Mouse (Mus musculus) midbrain, embryonic 15.5 days (tissue): Measurements from ENCODE around the gene Pla2g4d. TPM values are rescaled to one million over a fixed set of nuclear protein-coding genes. Genes with fewer than 3 reads are reported as not detected.

Experiments
- ATAC-seq: fragments of 200-750 bp; cut with Nextera tagmentation; replicated peaks from 2 replicates; pipeline ENCODE4 v1.8.0; 2017; ENCODE audit warnings: moderate TSS enrichment
- H3K27ac ChIP-seq: fragments of 300-500 bp; sonication (generic); 2 replicates; pipeline ENCODE4 v1.5.1; 2015; ENCODE audit warnings: mild to moderate bottlenecking, inconsistent platforms
- H3K27me3 ChIP-seq: fragments of 300-500 bp; sonication (generic); replicated peaks from 2 replicates; pipeline ENCODE4 v1.6.1; 2015; ENCODE audit warnings: inconsistent platforms
- H3K36me3 ChIP-seq: fragments of 300-500 bp; sonication (generic); replicated peaks from 2 replicates; pipeline ENCODE4 v1.6.1; 2015; ENCODE audit warnings: inconsistent platforms
- H3K4me1 ChIP-seq: fragments of 300-500 bp; sonication (generic); 2 replicates; pipeline ENCODE4 v1.6.1; 2015; ENCODE audit warnings: inconsistent platforms
- H3K4me2 ChIP-seq: fragments of 300-500 bp; sonication (generic); 2 replicates; pipeline ENCODE4 v1.6.1; 2015; ENCODE audit warnings: inconsistent platforms, mild to moderate bottlenecking, moderate library complexity
- H3K4me3 ChIP-seq: fragments of 300-500 bp; sonication (generic); 2 replicates; pipeline ENCODE4 v1.5.1; 2015; ENCODE audit warnings: mild to moderate bottlenecking, inconsistent platforms
- H3K9ac ChIP-seq: fragments of 300-500 bp; sonication (generic); 2 replicates; pipeline ENCODE4 v1.6.1; 2015; ENCODE audit warnings: mild to moderate bottlenecking, inconsistent platforms
- H3K9me3 ChIP-seq: fragments of 300-500 bp; sonication (generic); 2 replicates; pipeline ENCODE4 v1.6.1; 2016; ENCODE audit warnings: inconsistent platforms
- WGBS: fragments of 180-500 bp; shearing (Covaris S2); methylation state at CpG from one replicate; pipeline ENCODE4 v1.1.7; 2015; ENCODE audit warnings: mixed read lengths; 5-methylcytosine and 5-hydroxymethylcytosine counted together
- polyA plus RNA-seq: library from polyadenylated mRNA; unstranded; fragments of >200 nt; fragmentation: Nextera tagmentation; extraction: Ambion mirVana; gene quantifications from 2 replicates; pipeline ENCODE4 v1.2.1, GENCODE M21; 2015

The Pla2g4d gene
- polyA plus RNA-seq, 1 experiment from 2014 or later: 0.13 TPM

DNA sequence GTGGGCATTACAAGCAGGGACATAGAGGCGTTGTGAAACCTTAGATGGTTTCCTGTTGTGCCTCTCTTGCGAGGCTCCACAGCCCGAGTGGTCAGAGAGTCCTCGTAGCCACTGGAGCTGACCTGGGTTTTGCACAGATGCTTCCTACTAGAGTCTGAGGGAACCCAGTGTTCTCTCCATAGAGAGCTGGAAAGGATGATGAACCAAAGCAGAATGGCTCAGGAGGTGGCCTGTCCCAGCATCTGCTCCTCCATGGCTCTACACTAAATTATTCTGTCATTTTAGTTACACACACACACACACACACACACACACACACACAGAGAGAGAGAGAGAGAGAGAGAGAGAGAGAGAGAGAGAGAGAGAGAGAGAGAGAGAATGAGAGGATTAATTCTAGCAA is 3.4 kb downstream of the Pla2g4d start:
- 77% methylated on average over 4 of the region's 4 CpGs for WGBS
- no peak overlapping the region for H3K4me2 ChIP-seq

DNA sequence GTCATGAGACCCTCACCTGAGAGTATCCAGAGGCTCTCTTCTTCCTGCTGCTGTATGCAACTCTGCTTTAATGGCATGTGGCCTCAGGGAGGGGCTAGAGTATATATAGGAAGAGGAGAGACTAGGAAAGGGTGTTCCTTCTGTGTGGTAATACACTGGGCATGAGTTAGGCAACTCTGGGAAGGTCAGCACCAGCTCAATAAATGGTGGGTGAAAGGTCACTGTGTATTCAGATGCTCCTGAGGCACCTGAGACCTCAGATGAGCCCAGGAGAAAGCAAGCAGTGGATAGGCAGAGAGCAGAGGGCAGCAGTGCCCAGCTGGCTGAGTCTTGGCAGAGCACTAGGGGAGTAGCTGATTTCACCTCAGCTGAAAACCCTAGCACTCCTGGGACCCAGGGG is 4.3 kb downstream of the Pla2g4d start:
- Histone ChIP-seq H3K4me2 (no peak overlapping the region), H3K27ac (no peak overlapping the region), H3K9me3 (no peaks in the 10 kb centered on the region), H3K36me3 (no peaks in the 10 kb centered on the region), H3K9ac (no peak overlapping the region), H3K27me3 (no peaks in the 10 kb centered on the region), H3K4me1 (no peaks in the 10 kb centered on the region), H3K4me3 (no peak overlapping the region)
- ATAC-seq: no peak

More for the DNA sequence above, 3.4 kb downstream of the Pla2g4d start:
- H3K9ac ChIP-seq: no peak overlapping the region
- no peaks in the 10 kb centered on the region for H3K9me3 ChIP-seq
- no peak for ATAC-seq
- no peak overlapping the region for H3K4me3 ChIP-seq
- no peak overlapping the region for H3K27ac ChIP-seq
- H3K27me3 ChIP-seq: no peaks in the 10 kb centered on the region
- no peaks in the 10 kb centered on the region for H3K4me1 ChIP-seq
- H3K36me3 ChIP-seq: no peaks in the 10 kb centered on the region

DNA sequence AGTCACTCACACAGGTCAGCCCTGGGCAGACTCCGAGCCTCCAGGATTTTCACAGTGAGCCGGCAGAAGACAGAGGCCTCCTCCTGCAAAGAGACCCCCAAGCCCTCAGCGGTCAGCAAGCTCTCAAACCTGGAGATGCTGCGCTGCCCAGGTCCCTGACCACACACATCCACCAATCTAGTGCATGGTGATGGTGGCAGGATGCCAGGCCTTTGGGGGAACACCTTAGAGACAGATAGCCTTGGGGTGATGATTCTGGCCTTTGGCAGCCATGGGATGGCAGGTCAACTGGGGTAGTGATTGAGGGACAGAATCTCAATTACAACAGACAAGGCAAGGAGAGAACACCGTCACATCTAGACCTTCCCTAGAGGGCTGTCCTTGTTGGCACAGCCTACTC is 4.9 kb downstream of the Pla2g4d start:
- WGBS: 76% methylated on average over 5 of the region's 5 CpGs
- H3K4me2 ChIP-seq: no peak overlapping the region

DNA sequence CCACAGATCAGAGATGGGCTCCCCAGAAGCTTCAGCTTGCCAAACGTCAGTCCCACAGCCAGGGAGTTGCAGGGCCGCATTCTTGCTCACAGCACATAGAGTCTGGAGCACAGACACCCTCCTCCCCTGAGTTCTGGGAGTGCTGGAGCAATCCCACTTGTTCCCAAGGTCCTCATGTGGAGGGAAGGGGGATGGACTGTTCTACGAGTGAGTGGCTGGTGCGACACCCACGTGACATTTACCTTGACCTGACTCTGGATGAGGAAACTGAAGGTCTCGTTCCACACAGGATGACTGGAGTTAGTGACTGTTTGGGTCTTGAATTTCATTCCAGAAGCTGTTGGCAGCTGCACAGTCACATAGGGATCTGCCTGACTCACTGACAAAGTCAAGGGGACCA is 5.4 kb downstream of the Pla2g4d start:
- WGBS: 62% methylated on average over 6 of the region's 6 CpGs

More for the DNA sequence above, 4.9 kb downstream of the Pla2g4d start:
- Histone ChIP-seq H3K27ac (no peak overlapping the region), H3K9ac (no peak overlapping the region), H3K27me3 (no peaks in the 10 kb centered on the region), H3K4me1 (no peaks in the 10 kb centered on the region), H3K9me3 (no peaks in the 10 kb centered on the region), H3K36me3 (no peaks in the 10 kb centered on the region), H3K4me3 (no peak overlapping the region)
- no peak for ATAC-seq

DNA sequence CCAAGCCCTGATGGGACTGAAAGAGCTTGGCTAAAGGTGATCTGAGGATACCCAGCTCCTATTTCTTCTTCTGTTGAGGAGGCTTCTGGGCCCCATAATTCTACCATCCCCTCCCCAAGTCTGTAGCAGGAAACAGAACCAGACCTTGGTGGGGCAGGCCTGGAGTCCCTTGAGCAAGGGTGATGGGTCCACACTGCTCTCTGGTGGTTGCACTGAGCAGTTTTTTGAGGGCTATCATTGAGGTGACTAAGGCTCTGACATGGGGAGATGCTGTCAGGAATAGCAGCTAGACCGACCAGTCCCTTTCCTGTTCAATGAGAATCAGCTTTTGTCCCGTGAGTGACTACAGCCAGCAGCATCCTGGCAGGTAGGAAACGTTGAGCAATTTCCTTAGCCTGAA is 7.8 kb downstream of the Pla2g4d start:
- H3K27ac ChIP-seq: no peak overlapping the region
- H3K27me3 ChIP-seq: no peaks in the 10 kb centered on the region
- no peaks in the 10 kb centered on the region for H3K4me1 ChIP-seq
- no peak for ATAC-seq
- no peaks in the 10 kb centered on the region for H3K36me3 ChIP-seq
- H3K9me3 ChIP-seq: no peaks in the 10 kb centered on the region
- no peak overlapping the region for H3K9ac ChIP-seq
- 54% methylated on average over 3 of the region's 3 CpGs for WGBS
- H3K4me2 ChIP-seq: no peak overlapping the region
- no peak overlapping the region for H3K4me3 ChIP-seq

More for the DNA sequence above, 5.4 kb downstream of the Pla2g4d start:
- no peaks in the 10 kb centered on the region for H3K4me1 ChIP-seq
- H3K27ac ChIP-seq: no peak overlapping the region
- H3K4me2 ChIP-seq: no peak overlapping the region
- H3K9me3 ChIP-seq: no peaks in the 10 kb centered on the region
- H3K4me3 ChIP-seq: no peak overlapping the region
- no peak overlapping the region for H3K9ac ChIP-seq
- H3K27me3 ChIP-seq: no peaks in the 10 kb centered on the region
- H3K36me3 ChIP-seq: no peaks in the 10 kb centered on the region
- ATAC-seq: no peak

DNA sequence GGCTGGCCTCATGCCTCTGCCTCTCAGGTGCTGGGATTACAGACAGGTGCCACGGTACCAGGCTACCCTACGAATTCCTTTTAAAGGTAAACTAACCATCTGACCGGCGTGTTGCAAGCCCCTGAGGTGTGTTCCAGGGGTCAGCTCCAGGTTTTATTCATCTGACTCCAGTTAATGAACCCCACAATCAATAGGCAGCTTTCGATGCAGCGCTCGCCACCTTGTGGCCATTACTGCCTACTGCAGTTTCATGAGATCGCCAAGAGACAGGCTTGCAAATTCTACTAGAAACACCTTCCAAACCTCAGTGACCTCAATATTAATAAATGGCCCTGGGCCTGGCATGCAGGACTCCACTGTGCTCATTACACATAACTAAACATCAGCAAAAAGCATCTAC is 9.0 kb downstream of the Pla2g4d start:
- 14% methylated on average over 8 of the region's 8 CpGs for WGBS
- Histone ChIP-seq H3K36me3 (no peaks in the 10 kb centered on the region), H3K27ac (no peak overlapping the region), H3K4me3 (no peak overlapping the region), H3K4me1 (no peaks in the 10 kb centered on the region), H3K27me3 (no peaks in the 10 kb centered on the region), H3K9me3 (no peaks in the 10 kb centered on the region), H3K4me2 (no peak overlapping the region), H3K9ac (no peak overlapping the region)
- no peak for ATAC-seq

DNA sequence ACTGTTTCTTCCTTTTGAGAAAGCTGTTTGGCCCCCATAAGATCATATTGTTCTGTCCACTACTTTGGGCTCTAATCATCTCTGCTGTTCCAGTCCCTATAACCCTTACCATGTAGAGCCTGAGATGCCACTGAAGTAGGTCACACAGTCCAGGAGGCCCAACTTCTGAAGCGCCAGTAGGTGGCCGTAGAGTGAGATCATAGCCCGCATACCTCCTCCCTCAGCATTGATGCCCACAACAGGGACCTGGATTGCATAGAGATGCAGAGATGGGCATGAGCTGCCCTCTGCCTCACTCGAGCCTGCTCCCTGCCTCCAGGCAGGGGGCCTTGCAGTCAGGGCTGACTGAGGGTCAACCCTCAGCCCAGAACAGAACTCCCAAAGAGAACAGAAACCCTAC is 12.0 kb downstream of the Pla2g4d start:
- no peaks in the 10 kb centered on the region for H3K9me3 ChIP-seq
- ATAC-seq: no peak
- no peaks in the 10 kb centered on the region for H3K36me3 ChIP-seq
- H3K27ac ChIP-seq: no peak overlapping the region
- H3K27me3 ChIP-seq: no peaks in the 10 kb centered on the region
- 81% methylated on average over 4 of the region's 4 CpGs for WGBS
- H3K4me1 ChIP-seq: no peaks in the 10 kb centered on the region
- H3K4me3 ChIP-seq: no peak overlapping the region
- no peak overlapping the region for H3K4me2 ChIP-seq
- H3K9ac ChIP-seq: no peak overlapping the region

DNA sequence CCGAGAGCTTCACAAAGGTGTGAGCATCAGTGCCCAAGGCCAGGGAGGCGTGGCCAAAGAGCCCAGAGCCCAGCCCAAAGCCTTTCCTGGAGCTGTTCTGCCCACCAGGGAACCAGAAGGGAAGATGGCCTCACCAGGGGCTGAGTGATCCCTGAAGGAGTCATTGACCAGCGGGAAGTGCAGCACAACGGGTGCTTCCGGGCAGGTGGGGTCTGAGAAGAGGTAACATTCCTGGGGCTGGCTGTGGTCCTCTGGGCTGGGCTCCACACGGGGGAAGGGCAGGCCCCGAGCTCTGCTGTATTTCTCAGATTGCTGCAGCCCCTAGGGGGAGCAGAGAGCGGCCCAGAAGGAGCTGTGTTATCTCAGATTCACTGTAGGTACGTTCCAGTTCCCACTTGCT is 20.4 kb downstream of the Pla2g4d start:
- H3K4me1 ChIP-seq: peaks cover 7% of the 10 kb centered on the region; the same call in 1 of the 2 replicates
- no peaks in the 10 kb centered on the region for H3K27me3 ChIP-seq
- no peak overlapping the region for H3K4me3 ChIP-seq
- H3K27ac ChIP-seq: no peak overlapping the region
- no peaks in the 10 kb centered on the region for H3K9me3 ChIP-seq
- no peak overlapping the region for H3K9ac ChIP-seq
- no peaks in the 10 kb centered on the region for H3K36me3 ChIP-seq
- WGBS: 6% methylated on average over 9 of the region's 9 CpGs
- no peak for ATAC-seq
- H3K4me2 ChIP-seq: 0 out of 2 replicates have a peak overlapping the region, but pooled peaks have one; percentile 5

DNA sequence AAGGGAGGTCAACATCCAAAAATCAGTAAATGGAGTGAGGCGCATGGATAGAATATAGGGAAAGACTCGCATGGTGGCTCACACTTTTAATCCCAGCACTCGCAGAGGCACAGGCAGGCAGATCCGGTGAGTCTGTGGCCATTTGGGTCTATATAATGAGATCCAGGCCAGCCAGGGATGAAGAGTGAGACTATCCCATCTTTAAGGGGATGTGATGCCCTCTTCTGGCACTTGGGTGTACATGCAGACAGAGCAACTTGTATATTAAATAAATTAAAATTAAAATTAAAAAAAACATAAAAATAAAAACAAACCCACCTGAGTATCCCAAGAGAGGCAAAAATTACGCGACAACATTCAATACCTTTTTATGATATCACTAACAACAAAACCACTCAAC is 23.5 kb downstream of the Pla2g4d start:
- WGBS: 76% methylated on average over 6 of the region's 6 CpGs
- no peaks in the 10 kb centered on the region for H3K36me3 ChIP-seq
- no peak for ATAC-seq
- no peak overlapping the region for H3K9ac ChIP-seq
- H3K27me3 ChIP-seq: no peaks in the 10 kb centered on the region
- H3K4me3 ChIP-seq: no peak overlapping the region
- peaks cover 7% of the 10 kb centered on the region; the same call in 1 of the 2 replicates for H3K4me1 ChIP-seq
- H3K27ac ChIP-seq: no peak overlapping the region
- no peak overlapping the region for H3K4me2 ChIP-seq
- no peaks in the 10 kb centered on the region for H3K9me3 ChIP-seq

DNA sequence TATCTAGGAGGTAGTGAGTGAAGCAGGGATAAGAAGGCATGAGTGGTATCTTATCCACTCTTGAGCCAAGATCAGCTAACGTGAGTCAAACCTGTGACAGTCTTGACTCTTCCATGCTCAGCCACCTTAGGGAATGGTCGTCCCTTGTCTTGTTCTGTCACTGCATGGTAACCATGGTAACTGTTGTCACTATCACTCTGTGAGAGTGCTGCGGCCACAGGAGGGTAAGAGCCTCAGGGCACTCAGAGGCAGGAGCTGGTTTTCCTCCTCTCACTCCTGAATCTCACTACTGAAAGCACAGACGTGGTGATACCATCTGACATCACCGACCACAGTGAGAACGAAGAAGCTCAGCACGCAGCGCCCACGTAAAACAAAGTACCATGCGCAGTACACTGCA is 24.1 kb downstream of the Pla2g4d start:
- Histone ChIP-seq H3K27ac (no peak overlapping the region), H3K9me3 (no peaks in the 10 kb centered on the region), H3K4me3 (no peak overlapping the region), H3K36me3 (no peaks in the 10 kb centered on the region), H3K4me1 (peaks cover 7% of the 10 kb centered on the region; the same call in 1 of the 2 replicates), H3K4me2 (no peak overlapping the region), H3K27me3 (no peaks in the 10 kb centered on the region), H3K9ac (no peak overlapping the region)
- 54% methylated on average over 10 of the region's 10 CpGs for WGBS
- ATAC-seq: peak; percentile 75; the same call in 1 of the 2 replicates

DNA sequence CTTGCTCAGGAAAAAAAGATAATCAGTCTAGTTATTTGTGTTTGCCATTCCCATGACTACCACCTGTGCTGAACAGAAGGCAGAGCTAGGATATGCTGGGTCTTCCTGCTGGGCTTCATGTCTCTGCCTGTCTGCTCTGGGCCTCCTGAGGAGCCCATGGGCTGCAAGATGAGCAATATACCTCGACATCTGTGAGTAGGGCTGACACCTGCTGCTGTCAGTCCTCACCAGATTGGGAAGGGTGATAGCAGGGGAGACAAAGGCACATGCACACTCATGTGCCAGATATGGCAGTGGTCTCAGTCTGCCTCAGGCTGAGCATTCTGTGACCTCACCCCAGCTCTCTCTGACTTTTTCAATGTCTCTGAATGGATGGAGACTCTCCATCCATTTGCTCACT is 26.1 kb downstream of the Pla2g4d start:
- Histone ChIP-seq H3K4me3 (no peak overlapping the region), H3K9me3 (no peaks in the 10 kb centered on the region)

DNA sequence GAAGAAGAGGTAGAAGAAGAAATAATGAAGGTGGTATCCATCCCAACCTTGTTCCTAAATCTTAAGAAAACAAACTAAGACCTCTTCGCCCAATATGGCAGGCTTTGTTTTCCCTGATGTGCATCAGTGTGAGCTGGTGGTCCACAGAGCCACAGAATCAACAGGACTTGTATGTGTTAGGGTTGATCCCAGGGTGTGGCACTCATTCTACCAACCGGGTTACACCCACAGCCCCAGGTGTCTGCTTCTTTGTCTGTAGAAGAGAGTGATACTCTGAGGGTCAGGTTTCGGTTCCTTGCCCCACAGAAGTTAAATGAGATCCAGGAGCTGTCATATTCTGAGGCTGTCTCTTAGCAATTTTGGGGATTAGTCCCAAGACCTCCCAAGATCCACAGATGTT is 27.7 kb downstream of the Pla2g4d start:
- Histone ChIP-seq H3K4me2 (no peak overlapping the region), H3K9ac (no peak overlapping the region), H3K36me3 (no peaks in the 10 kb centered on the region), H3K27me3 (no peaks in the 10 kb centered on the region), H3K9me3 (no peaks in the 10 kb centered on the region), H3K4me1 (peaks cover 7% of the 10 kb centered on the region; the same call in 1 of the 2 replicates), H3K27ac (no peak overlapping the region), H3K4me3 (no peak overlapping the region)
- no peak for ATAC-seq
- 78% methylated on average over 3 of the region's 3 CpGs for WGBS

More for the DNA sequence above, 26.1 kb downstream of the Pla2g4d start:
- no peak overlapping the region for H3K9ac ChIP-seq
- peaks cover 7% of the 10 kb centered on the region; the same call in 1 of the 2 replicates for H3K4me1 ChIP-seq
- 28% methylated on average over 1 of the region's 1 CpGs for WGBS
- no peaks in the 10 kb centered on the region for H3K27me3 ChIP-seq
- no peak for ATAC-seq
- no peak overlapping the region for H3K27ac ChIP-seq
- H3K4me2 ChIP-seq: no peak overlapping the region
- no peaks in the 10 kb centered on the region for H3K36me3 ChIP-seq

DNA sequence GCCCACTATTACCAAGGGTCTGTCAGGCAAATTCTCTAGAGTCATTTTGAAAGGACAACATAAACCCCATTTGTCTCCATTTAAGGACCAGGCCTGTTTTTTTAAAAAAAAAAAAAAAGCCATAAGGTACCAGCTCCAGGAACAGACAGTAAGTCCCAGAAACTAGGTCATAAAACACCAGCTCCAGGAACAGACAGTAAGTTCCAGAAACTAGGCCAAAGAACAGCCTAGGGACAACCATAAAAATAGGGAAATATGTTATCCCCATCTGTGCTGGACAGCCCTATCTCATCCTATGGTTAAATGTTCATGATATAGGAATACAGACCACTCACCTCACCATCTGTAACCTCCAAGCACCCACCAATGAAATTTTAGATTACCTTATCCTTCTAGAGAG is 32.7 kb downstream of the Pla2g4d start:
- Histone ChIP-seq H3K27ac (no peak overlapping the region), H3K9me3 (no peaks in the 10 kb centered on the region), H3K4me3 (no peak overlapping the region), H3K36me3 (no peaks in the 10 kb centered on the region), H3K27me3 (no peaks in the 10 kb centered on the region), H3K4me1 (no peaks in the 10 kb centered on the region), H3K4me2 (no peak overlapping the region), H3K9ac (no peak overlapping the region)
- ATAC-seq: no peak
